Mouse (Mus musculus): ENCODE data around the gene Chic2. TPM values are rescaled to one million over a fixed set of nuclear protein-coding genes. Genes with fewer than 3 reads are reported as not detected.

Gene Chic2
- polyA plus RNA-seq, 1 experiment: 25.2 TPM

DNA sequence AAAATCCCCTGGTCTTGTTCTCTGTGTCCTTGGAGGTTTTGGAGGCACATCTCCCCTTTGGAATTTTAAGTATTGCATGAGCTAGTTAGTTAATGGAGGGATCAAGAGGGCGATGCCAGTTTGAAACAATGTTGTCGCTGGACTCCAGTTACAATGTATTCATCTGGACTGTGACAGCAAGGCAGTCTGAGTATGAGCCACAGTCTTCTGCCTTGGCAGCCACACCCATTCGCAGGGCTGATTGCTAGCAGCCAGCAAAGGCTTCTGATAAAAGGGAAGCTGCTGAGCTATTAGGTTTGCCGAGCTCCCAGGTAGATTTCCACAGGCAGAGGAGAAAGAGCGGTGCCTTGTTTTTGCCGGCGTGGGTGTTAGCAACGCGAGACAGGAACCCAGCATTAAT, 84.3 kb downstream of the Chic2 start:
- Histone ChIP-seq H3K4me2 (ENCODE audit: low read depth) (peak overlapping the region; percentile 37), H3ac (ENCODE audit: control insufficient read depth, insufficient read length) (no peak overlapping the region), H3K4me3 (no peak overlapping the region), H3K27me3 (ENCODE audit: control insufficient read depth, insufficient read depth, insufficient read length) (no peaks in the 10 kb centered on the region), H3K36me3 (ENCODE audit: control insufficient read depth, insufficient read depth) (no peaks in the 10 kb centered on the region), H3K79me2 (ENCODE audit: control insufficient read depth, insufficient read depth) (no peaks in the 10 kb centered on the region)
- TF ChIP-seq CEBPB (IDR thresholded peaks at IDR 0.05; ENCODE audit: insufficient read depth, poor library complexity, severe bottlenecking) (no peak), USF1 (IDR thresholded peaks at IDR 0.05; ENCODE audit: low read depth) (no peak), POLR2AphosphoS2 (IDR thresholded peaks at IDR 0.05; ENCODE audit: insufficient read length, low read depth) (no peak), MYOD1 (IDR thresholded peaks at IDR 0.05; ENCODE audit: control insufficient read depth in 1 of 3, insufficient read length in 2 of 3, low read depth in 2 of 3) (no peak), MAX (IDR thresholded peaks at IDR 0.05; ENCODE audit: low read depth) (no peak), MYOG (IDR thresholded peaks at IDR 0.05; ENCODE audit: control insufficient read depth in 1 of 3, insufficient read depth in 1 of 3, insufficient read length in 2 of 3, low read depth in 2 of 3) (no peak), SRF (IDR thresholded peaks at IDR 0.05; ENCODE audit: control insufficient read depth, insufficient read length, low read depth) (no peak), REST (IDR thresholded peaks at IDR 0.05; ENCODE audit: insufficient read depth, insufficient read length) (no peak), TCF12 (IDR thresholded peaks at IDR 0.05; ENCODE audit: insufficient read depth, poor library complexity, severe bottlenecking) (no peak), TCF3 (IDR thresholded peaks at IDR 0.05; ENCODE audit: insufficient read length, low read depth) (no peak), POLR2A (IDR thresholded peaks at IDR 0.05; ENCODE audit: insufficient read length, low read depth) (no peak), E2F4 (IDR thresholded peaks at IDR 0.05; ENCODE audit: insufficient read depth) (no peak)

DNA sequence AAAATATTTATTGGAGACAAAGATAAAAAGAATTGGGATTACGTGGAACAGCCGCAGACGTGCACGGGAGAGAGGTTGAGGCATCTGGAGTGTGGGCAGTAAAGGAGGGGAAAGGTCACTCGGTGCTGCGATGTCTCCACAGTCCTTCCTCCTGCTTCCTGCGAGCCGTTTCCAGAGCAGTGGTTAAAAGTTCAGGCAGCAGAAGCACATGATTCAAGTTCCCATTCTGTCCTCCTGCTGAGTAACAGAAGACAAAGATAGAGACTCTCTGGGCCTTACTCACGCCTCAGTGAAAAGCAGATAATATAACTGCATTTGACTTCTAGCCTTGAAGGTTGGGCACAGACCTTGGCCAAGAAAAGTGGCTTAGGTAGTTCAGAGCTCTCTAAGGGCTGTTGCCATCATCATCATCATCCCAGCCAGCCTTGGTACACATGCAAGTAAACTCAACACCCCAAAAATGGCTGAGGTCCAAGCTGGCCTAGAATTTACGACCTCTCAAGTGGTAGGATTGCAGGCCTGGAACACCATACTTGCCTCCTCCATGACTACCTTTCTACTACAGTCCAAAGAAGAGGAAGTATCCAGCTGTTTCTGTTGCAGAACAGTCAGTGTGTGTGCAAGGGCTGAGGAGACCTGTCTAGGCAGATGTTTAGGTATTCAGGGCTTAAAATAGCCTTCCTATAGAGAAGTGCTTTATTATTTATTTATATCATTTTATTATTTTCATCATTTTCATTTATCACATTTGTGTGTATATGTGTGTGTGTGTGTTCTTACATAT, 87.1 kb downstream of the Chic2 start:
- Histone ChIP-seq H3ac (ENCODE audit: control insufficient read depth, insufficient read length) (no peak overlapping the region), H3K4me3 (no peak overlapping the region), H3K4me2 (ENCODE audit: low read depth) (no peak overlapping the region), H3K36me3 (ENCODE audit: control insufficient read depth, insufficient read depth) (no peaks in the 10 kb centered on the region), H3K27me3 (ENCODE audit: control insufficient read depth, insufficient read depth, insufficient read length) (no peaks in the 10 kb centered on the region), H3K79me2 (ENCODE audit: control insufficient read depth, insufficient read depth) (no peaks in the 10 kb centered on the region)
- TF ChIP-seq SRF (IDR thresholded peaks at IDR 0.05; ENCODE audit: control insufficient read depth, insufficient read length, low read depth) (no peak), POLR2AphosphoS2 (IDR thresholded peaks at IDR 0.05; ENCODE audit: insufficient read length, low read depth) (no peak), USF1 (IDR thresholded peaks at IDR 0.05; ENCODE audit: low read depth) (no peak), TCF12 (IDR thresholded peaks at IDR 0.05; ENCODE audit: insufficient read depth, poor library complexity, severe bottlenecking) (no peak), MAX (IDR thresholded peaks at IDR 0.05; ENCODE audit: low read depth) (no peak), TCF3 (IDR thresholded peaks at IDR 0.05; ENCODE audit: insufficient read length, low read depth) (no peak), E2F4 (IDR thresholded peaks at IDR 0.05; ENCODE audit: insufficient read depth) (no peak), POLR2A (IDR thresholded peaks at IDR 0.05; ENCODE audit: insufficient read length, low read depth) (no peak), MYOD1 (IDR thresholded peaks at IDR 0.05; ENCODE audit: control insufficient read depth in 1 of 3, insufficient read length in 2 of 3, low read depth in 2 of 3) (no peak), MYOG (IDR thresholded peaks at IDR 0.05; ENCODE audit: control insufficient read depth in 1 of 3, insufficient read depth in 1 of 3, insufficient read length in 2 of 3, low read depth in 2 of 3) (no peak), CEBPB (IDR thresholded peaks at IDR 0.05; ENCODE audit: insufficient read depth, poor library complexity, severe bottlenecking) (no peak)

DNA sequence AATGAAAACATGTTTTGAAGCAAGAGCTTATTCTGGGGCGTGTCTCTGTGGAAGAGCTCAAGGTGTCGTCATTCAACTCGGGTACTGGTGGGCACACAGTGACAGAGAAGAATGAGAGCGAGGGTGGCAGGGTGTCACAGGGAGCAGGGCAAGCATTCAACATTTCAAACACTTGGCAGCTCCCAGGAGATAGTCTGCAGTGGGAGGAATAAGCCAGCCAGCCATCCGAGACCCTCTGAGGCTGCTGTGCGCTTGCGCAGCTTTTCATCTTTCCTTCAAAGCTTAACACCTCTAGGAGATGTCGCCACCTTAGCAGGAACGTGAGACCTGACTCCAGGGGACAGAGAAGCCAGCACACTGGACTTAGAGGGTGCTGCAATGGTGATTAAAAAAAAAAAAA, 88.2 kb downstream of the Chic2 start:
- Histone ChIP-seq H3ac (ENCODE audit: control insufficient read depth, insufficient read length) (no peak overlapping the region), H3K79me2 (ENCODE audit: control insufficient read depth, insufficient read depth) (no peaks in the 10 kb centered on the region), H3K4me3 (no peak overlapping the region), H3K36me3 (ENCODE audit: control insufficient read depth, insufficient read depth) (no peaks in the 10 kb centered on the region), H3K27me3 (ENCODE audit: control insufficient read depth, insufficient read depth, insufficient read length) (no peaks in the 10 kb centered on the region), H3K4me2 (ENCODE audit: low read depth) (no peak overlapping the region)
- no peak for TF ChIP-seq MYOG (IDR thresholded peaks at IDR 0.05; ENCODE audit: control insufficient read depth in 1 of 3, insufficient read depth in 1 of 3, insufficient read length in 2 of 3, low read depth in 2 of 3)
- no peak for TF ChIP-seq TCF12 (IDR thresholded peaks at IDR 0.05; ENCODE audit: insufficient read depth, poor library complexity, severe bottlenecking)
- TF ChIP-seq E2F4 (IDR thresholded peaks at IDR 0.05; ENCODE audit: insufficient read depth): no peak
- no peak for TF ChIP-seq MYOD1 (IDR thresholded peaks at IDR 0.05; ENCODE audit: control insufficient read depth in 1 of 3, insufficient read length in 2 of 3, low read depth in 2 of 3)
- no peak for TF ChIP-seq USF1 (IDR thresholded peaks at IDR 0.05; ENCODE audit: low read depth)
- TF ChIP-seq MAX (IDR thresholded peaks at IDR 0.05; ENCODE audit: low read depth): no peak

DNA sequence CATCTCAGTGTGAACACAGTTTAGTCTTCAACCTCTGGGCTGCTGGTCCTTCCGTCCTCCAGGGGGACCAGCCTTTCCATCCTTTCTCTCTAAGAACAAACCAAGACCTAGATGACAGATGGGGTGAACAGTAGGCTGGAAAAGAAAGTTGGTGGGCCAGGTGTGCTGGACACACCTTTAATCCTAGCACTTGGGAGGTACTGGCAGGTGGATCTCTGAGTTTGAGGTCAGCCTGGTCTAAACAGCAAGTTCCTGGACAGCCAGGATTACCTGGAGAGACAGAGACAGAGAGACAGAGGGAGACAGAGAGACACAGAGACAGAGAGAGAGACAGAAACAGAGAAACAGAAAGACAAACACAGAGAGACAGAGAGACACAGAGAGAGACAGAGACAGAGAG, 89.0 kb downstream of the Chic2 start:
- Histone ChIP-seq H3K27me3 (ENCODE audit: control insufficient read depth, insufficient read depth, insufficient read length) (no peaks in the 10 kb centered on the region), H3K4me3 (no peak overlapping the region), H3ac (ENCODE audit: control insufficient read depth, insufficient read length) (no peak overlapping the region), H3K36me3 (ENCODE audit: control insufficient read depth, insufficient read depth) (no peaks in the 10 kb centered on the region), H3K79me2 (ENCODE audit: control insufficient read depth, insufficient read depth) (no peaks in the 10 kb centered on the region), H3K4me2 (ENCODE audit: low read depth) (no peak overlapping the region)
- TF ChIP-seq TCF12 (IDR thresholded peaks at IDR 0.05; ENCODE audit: insufficient read depth, poor library complexity, severe bottlenecking) (no peak), MYOD1 (IDR thresholded peaks at IDR 0.05; ENCODE audit: control insufficient read depth in 1 of 3, insufficient read length in 2 of 3, low read depth in 2 of 3) (no peak), POLR2A (IDR thresholded peaks at IDR 0.05; ENCODE audit: insufficient read length, low read depth) (no peak), E2F4 (IDR thresholded peaks at IDR 0.05; ENCODE audit: insufficient read depth) (no peak), CEBPB (IDR thresholded peaks at IDR 0.05; ENCODE audit: insufficient read depth, poor library complexity, severe bottlenecking) (no peak), TCF3 (IDR thresholded peaks at IDR 0.05; ENCODE audit: insufficient read length, low read depth) (no peak), SRF (IDR thresholded peaks at IDR 0.05; ENCODE audit: control insufficient read depth, insufficient read length, low read depth) (no peak), POLR2AphosphoS2 (IDR thresholded peaks at IDR 0.05; ENCODE audit: insufficient read length, low read depth) (no peak), USF1 (IDR thresholded peaks at IDR 0.05; ENCODE audit: low read depth) (no peak), MYOG (IDR thresholded peaks at IDR 0.05; ENCODE audit: control insufficient read depth in 1 of 3, insufficient read depth in 1 of 3, insufficient read length in 2 of 3, low read depth in 2 of 3) (no peak), REST (IDR thresholded peaks at IDR 0.05; ENCODE audit: insufficient read depth, insufficient read length) (no peak), MAX (IDR thresholded peaks at IDR 0.05; ENCODE audit: low read depth) (no peak)

Data from myocyte (in vitro differentiated cells).